In the genomic region with DNA sequence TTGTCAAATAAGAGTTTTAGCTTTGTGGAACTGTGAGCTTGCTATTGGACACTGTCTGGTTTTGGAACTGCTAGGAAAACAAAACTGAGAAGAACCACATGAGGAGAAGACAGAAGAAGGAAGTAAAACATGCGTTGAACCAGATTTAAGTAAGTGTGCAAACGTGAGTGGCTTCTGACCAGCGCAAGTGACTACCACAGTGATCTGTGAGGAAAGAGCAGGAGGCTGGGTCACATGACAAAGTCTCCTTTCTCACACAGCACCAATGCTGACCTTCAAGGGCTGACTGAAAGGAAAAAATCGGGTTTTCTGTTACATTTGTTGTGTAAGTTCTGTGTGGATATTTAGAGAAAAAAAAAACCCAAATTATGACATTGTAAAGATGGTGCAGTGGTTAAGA, we compare ENCODE assay signal across 16 mouse cellular contexts. TPM values are rescaled to one million over a fixed set of nuclear protein-coding genes. Genes with fewer than 3 reads are reported as not detected.
A peak's percentile ranks its signal among the peaks of the same experiment; 100 is the strongest.
DNase-seq lines count a peak whose midpoint lies in the region; ATAC-seq and TF ChIP-seq lines count a peak whose summit lies in the region.
"Had no signal": no experiment of that assay in that cellular context is flagged by ENCODE, and none has a peak within 500 bp of the region (broad histone marks: within the 10 kb centered on the region; RNA-seq: fewer than 3 reads in every experiment).

No protein-coding gene starts in this region.

- intact Hi-C loops in left cerebral cortex, postnatal 36 days (cut with DNase I), result no loop called here
- intact Hi-C loops in heart, postnatal 36 days (cut with DNase I), result no loop called here

- no peaks in the 10 kb centered on the region for H3K36me3 ChIP-seq in liver, adult 2 months (ENCODE audit: control insufficient read depth, insufficient read depth, low read length)
- H3K36me3 ChIP-seq in liver, embryonic 12.5 days, result no peaks in the 10 kb centered on the region
- H3K36me3 ChIP-seq: embryonic facial prominence, embryonic 12.5 days; forebrain, embryonic 15.5 days; heart, embryonic 12.5 days; hindbrain, embryonic 15.5 days had no signal

- 67% methylated on average over 4 of the region's 4 CpGs for WGBS in liver, adult 2 months
- 40% methylated on average over 4 of the region's 4 CpGs for WGBS in liver, embryonic 12.5 days (ENCODE audit: insufficient replicate concordance)

- TF ChIP-seq POLR2A in liver, adult 2 months (IDR thresholded peaks at IDR 0.05; ENCODE audit: extremely low read depth, insufficient read depth, low read length), result no peak

- TF ChIP-seq CTCF in liver, adult 2 months (IDR thresholded peaks at IDR 0.05; ENCODE audit: low read depth, low read length), result no peak

- peak; percentile 40 for DNase-seq in liver, adult 2 months (ENCODE audit: extremely low read depth, low read depth, low spot score)
- DNase-seq in left cerebral cortex, postnatal 36 days (ENCODE audit: low spot score in 2 of 2), result no peak
- DNase-seq in heart, postnatal 36 days, result no peak
- DNase-seq in c-Kit-positive CD71-positive TER-119-positive erythroid progenitor cells, embryonic 14.5 days (ENCODE audit: low spot score), result no peak
- DNase-seq: adrenal gland, postnatal 10 days; cerebellum, adult 2 months; cerebellum, postnatal 10 days; gastrocnemius, postnatal 14 days had no signal

- H3K27me3 ChIP-seq in liver, adult 2 months (ENCODE audit: control insufficient read depth, insufficient read depth, low read length), result no peaks in the 10 kb centered on the region
- H3K27me3 ChIP-seq in liver, embryonic 12.5 days (replicated peaks), result peaks cover 7% of the 10 kb centered on the region; the same call in 1 of the 2 replicates
- H3K27me3 ChIP-seq: embryonic facial prominence, embryonic 12.5 days; forebrain, embryonic 15.5 days; heart, embryonic 12.5 days; hindbrain, embryonic 15.5 days had no signal

- ATAC-seq in liver, embryonic 12.5 days, result no peak
- peak; percentile 90 for ATAC-seq in granulocyte monocyte progenitor cell, adult 5-6 weeks (replicated peaks; ENCODE audit: poor library complexity, severe bottlenecking)
- ATAC-seq in monocyte, adult 5-6 weeks (replicated peaks; ENCODE audit: insufficient number of reproducible peaks, low FRiP score, low TSS enrichment, poor library complexity, severe bottlenecking), result peak; percentile 61
- ATAC-seq: forebrain, embryonic 15.5 days; intestine, embryonic 16.5 days had no signal

- no peak overlapping the region for H3K27ac ChIP-seq in liver, adult 2 months (replicated peaks; ENCODE audit: insufficient read depth, low read depth, low read length)
- H3K27ac ChIP-seq in liver, embryonic 12.5 days, result no peak overlapping the region
- H3K27ac ChIP-seq: embryonic facial prominence, embryonic 12.5 days; forebrain, embryonic 15.5 days; hindbrain, embryonic 15.5 days had no signal

- H3K4me2 ChIP-seq in liver, embryonic 12.5 days, result no peak overlapping the region
- H3K4me2 ChIP-seq: embryonic facial prominence, embryonic 12.5 days; forebrain, embryonic 15.5 days; heart, embryonic 12.5 days; hindbrain, embryonic 15.5 days had no signal

- no peak overlapping the region for H3K9ac ChIP-seq in liver, adult 2 months (ENCODE audit: low read depth, low read length)
- no peak overlapping the region for H3K9ac ChIP-seq in liver, embryonic 12.5 days
- H3K9ac ChIP-seq: embryonic facial prominence, embryonic 12.5 days; forebrain, embryonic 15.5 days; heart, embryonic 12.5 days; hindbrain, embryonic 15.5 days had no signal

- H3K4me3 ChIP-seq in liver, adult 2 months (ENCODE audit: insufficient read depth, low read depth, low read length), result no peak overlapping the region
- no peak overlapping the region for H3K4me3 ChIP-seq in liver, embryonic 12.5 days
- H3K4me3 ChIP-seq: embryonic facial prominence, embryonic 12.5 days; forebrain, embryonic 15.5 days; heart, embryonic 12.5 days; hindbrain, embryonic 15.5 days had no signal

- H3K4me1 ChIP-seq in liver, adult 2 months (ENCODE audit: control insufficient read depth, insufficient read depth, low read length), result peaks cover 4% of the 10 kb centered on the region; the same call in 1 of the 2 replicates
- peaks cover 27% of the 10 kb centered on the region for H3K4me1 ChIP-seq in liver, embryonic 12.5 days
- H3K4me1 ChIP-seq: embryonic facial prominence, embryonic 12.5 days; forebrain, embryonic 15.5 days; hindbrain, embryonic 15.5 days had no signal

- H3K79me2 ChIP-seq in liver, adult 2 months (ENCODE audit: control insufficient read depth, insufficient read depth, low read length), result no peaks in the 10 kb centered on the region

- H3K9me3 ChIP-seq in liver, embryonic 12.5 days (replicated peaks), result no peaks in the 10 kb centered on the region
- H3K9me3 ChIP-seq: embryonic facial prominence, embryonic 12.5 days; forebrain, embryonic 15.5 days; heart, embryonic 12.5 days; hindbrain, embryonic 15.5 days had no signal

RNA-seq across cellular contexts. Expression of a gene that starts 28.3 kb away (rescaled TPM):
- total RNA-seq in liver, adult 2 months (2014; rRNA removed), result 0.46 and 2.8 TPM in 2 replicates
- 0.28 and 0.45 TPM in 2 replicates for polyA plus RNA-seq in liver, adult 2 months (2012; rRNA removed)
- 49.4 and 51.0 TPM in 2 replicates for polyA plus RNA-seq in liver, embryonic 12.5 days (2016; fragmentation: Nextera tagmentation; extraction: Ambion mirVana)
- 6.3 and 7.1 TPM in 2 replicates for total RNA-seq in granulocyte monocyte progenitor cell, adult 5-6 weeks (2014; fragmentation: Nextera tagmentation)
- total RNA-seq in granulocyte monocyte progenitor cell, adult 5-6 weeks (2017), result 28.8 and 42.1 TPM in 2 replicates
- total RNA-seq in monocyte, adult 5-6 weeks (2017), result 0.97 to 3.6 TPM (median 1.1 TPM) in 3 replicates
- total RNA-seq in left cerebral cortex, postnatal 36 days (2021), result 1 to 10 TPM; 1.3 to 1.6 TPM
- total RNA-seq in heart, postnatal 36 days (2021), result under 1 TPM; 0.53 to 0.70 TPM

RNA-seq across cellular contexts. Expression of a gene that starts 57.1 kb away (rescaled TPM):
- total RNA-seq in liver, adult 2 months (2014; rRNA removed), result 22.6 and 24.4 TPM in 2 replicates
- polyA plus RNA-seq in liver, adult 2 months (2012; rRNA removed), result 11.3 and 13.6 TPM in 2 replicates
- polyA plus RNA-seq in liver, embryonic 12.5 days (2016; fragmentation: Nextera tagmentation; extraction: Ambion mirVana), result 6.0 and 7.2 TPM in 2 replicates
- total RNA-seq in granulocyte monocyte progenitor cell, adult 5-6 weeks (2014; fragmentation: Nextera tagmentation), result 4.5 and 4.6 TPM in 2 replicates
- total RNA-seq in granulocyte monocyte progenitor cell, adult 5-6 weeks (2017), result 4.7 and 8.7 TPM in 2 replicates
- total RNA-seq in monocyte, adult 5-6 weeks (2017), result 14.7 to 23.0 TPM (median 22.0 TPM) in 3 replicates
- total RNA-seq in left cerebral cortex, postnatal 36 days (2021), result 10 to 100 TPM; 34.3 to 40.5 TPM
- total RNA-seq in heart, postnatal 36 days (2021), result 10 to 100 TPM; 19.7 to 27.2 TPM
